Mouse (Mus musculus) megakaryocyte, embryonic 14.5 days (primary cell): ENCODE measurements around the gene Asb16. TPM values are rescaled to one million over a fixed set of nuclear protein-coding genes. Genes with fewer than 3 reads are reported as not detected.

Source experiments
- H3K27me3 ChIP-seq: replicated peaks from 2 replicates; pipeline ENCODE3; 2012; ENCODE audit warnings: inconsistent platforms
- H3K36me3 ChIP-seq: replicated peaks from 2 replicates; pipeline ENCODE3; 2012; ENCODE audit warnings: low read length, inconsistent platforms, mixed read lengths
- H3K4me1 ChIP-seq: 2 replicates; pipeline ENCODE4 v1.6.1; 2012; ENCODE audit warnings: inconsistent platforms
- H3K4me3 ChIP-seq: replicated peaks from 2 replicates; pipeline ENCODE3; 2012; ENCODE audit warnings: moderate library complexity, mild to moderate bottlenecking, inconsistent platforms
- H3K9me3 ChIP-seq: 2 replicates; pipeline ENCODE4 v1.6.1; 2012; ENCODE audit warnings: inconsistent platforms
- FLI1 ChIP-seq: IDR thresholded peaks from 2 replicates; pipeline ENCODE4 v1.6.1; 2012; ENCODE audit warnings: low read length, inconsistent platforms, mixed read lengths
- GATA1 ChIP-seq: IDR thresholded peaks from 3 replicates; pipeline ENCODE4 v1.6.1; 2012; ENCODE audit warnings: mixed read lengths, low read length, inconsistent platforms, borderline replicate concordance
- polyA plus RNA-seq: library from polyadenylated mRNA; stranded (reverse); fragments of >175 nt; gene quantifications from 2 replicates; pipeline ENCODE4 v1.2.3, GENCODE M21; 2012; ENCODE audit warnings: low replicate concordance; ENCODE audit not compliant: insufficient read depth

Gene Asb16
- polyA plus RNA-seq, 1 experiment: not detected

DNA sequence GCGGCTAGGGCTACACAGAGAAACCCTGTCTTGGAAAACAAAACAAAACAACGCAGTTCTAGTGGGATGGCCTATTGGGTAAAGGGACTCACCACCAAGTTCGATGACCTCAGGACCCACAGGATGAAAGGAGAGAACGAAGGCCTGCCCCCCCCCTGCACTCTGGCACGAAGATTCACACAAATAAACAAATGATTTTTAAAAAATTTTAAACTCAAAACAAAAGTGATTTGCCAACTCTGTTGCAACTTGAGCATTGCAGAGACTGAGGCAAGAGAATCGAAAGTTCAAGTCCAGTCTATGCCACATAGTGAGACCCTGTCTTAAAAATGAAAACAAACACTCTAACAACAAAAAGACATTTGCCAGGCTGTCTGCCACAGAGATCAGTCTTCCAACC is 27.9 kb upstream of the Asb16 start:
- no peak for TF ChIP-seq GATA1
- TF ChIP-seq FLI1: no peak
- Histone ChIP-seq H3K36me3 (no peaks in the 10 kb centered on the region), H3K4me1 (peaks cover 47% of the 10 kb centered on the region), H3K4me3 (no peak overlapping the region), H3K27me3 (peaks cover 8% of the 10 kb centered on the region), H3K9me3 (peaks cover 3% of the 10 kb centered on the region; the same call in 1 of the 2 replicates)

DNA sequence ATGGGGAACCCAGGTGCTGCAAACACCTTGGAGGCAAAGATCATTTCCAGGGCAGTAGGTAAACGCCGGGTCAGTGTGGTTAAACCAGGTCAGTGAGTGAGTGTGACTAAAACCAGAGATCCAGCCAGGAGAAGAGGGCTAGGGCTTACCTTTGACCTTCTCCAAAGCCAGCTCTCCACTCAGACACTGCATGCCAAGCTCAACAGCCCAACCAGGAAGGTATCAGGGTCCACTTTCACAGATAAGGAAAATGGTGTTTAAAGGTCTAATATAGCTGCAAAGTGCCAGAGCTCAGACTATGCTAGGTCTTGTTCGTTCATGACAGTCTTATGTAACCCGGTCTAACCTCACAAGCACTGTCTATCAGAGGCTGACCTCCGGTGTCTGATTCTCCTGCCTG is 27.3 kb upstream of the Asb16 start:
- Histone ChIP-seq H3K27me3 (peaks cover 8% of the 10 kb centered on the region), H3K36me3 (no peaks in the 10 kb centered on the region), H3K9me3 (peaks cover 3% of the 10 kb centered on the region; the same call in 1 of the 2 replicates)

DNA sequence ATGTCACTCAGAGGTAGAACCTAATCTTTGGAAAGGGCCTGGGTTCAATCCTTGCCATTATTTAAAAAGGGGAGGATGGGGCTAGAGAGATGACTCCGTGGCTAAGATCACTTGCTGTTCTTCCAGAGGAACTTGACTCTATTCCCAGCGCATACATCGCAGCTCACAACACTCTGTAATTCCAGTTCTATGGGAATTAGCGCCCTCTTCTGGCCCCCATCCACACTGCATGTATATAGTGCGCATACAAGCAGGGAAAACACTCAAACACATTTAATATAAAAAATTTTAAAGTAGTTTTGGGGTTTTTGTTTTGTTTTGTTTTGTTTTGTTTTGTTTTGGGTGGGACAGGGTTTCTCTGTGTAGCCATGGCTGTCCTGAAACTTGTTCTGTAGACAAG is 26.7 kb upstream of the Asb16 start:
- peaks cover 8% of the 10 kb centered on the region for H3K27me3 ChIP-seq
- no peak overlapping the region for H3K4me3 ChIP-seq
- no peak for TF ChIP-seq GATA1
- TF ChIP-seq FLI1: no peak
- no peaks in the 10 kb centered on the region for H3K36me3 ChIP-seq
- H3K4me1 ChIP-seq: peaks cover 43% of the 10 kb centered on the region
- H3K9me3 ChIP-seq: peaks cover 3% of the 10 kb centered on the region; the same call in 1 of the 2 replicates

More for the DNA sequence above, 27.3 kb upstream of the Asb16 start:
- no peak for TF ChIP-seq FLI1
- peaks cover 47% of the 10 kb centered on the region for H3K4me1 ChIP-seq
- H3K4me3 ChIP-seq: no peak overlapping the region

DNA sequence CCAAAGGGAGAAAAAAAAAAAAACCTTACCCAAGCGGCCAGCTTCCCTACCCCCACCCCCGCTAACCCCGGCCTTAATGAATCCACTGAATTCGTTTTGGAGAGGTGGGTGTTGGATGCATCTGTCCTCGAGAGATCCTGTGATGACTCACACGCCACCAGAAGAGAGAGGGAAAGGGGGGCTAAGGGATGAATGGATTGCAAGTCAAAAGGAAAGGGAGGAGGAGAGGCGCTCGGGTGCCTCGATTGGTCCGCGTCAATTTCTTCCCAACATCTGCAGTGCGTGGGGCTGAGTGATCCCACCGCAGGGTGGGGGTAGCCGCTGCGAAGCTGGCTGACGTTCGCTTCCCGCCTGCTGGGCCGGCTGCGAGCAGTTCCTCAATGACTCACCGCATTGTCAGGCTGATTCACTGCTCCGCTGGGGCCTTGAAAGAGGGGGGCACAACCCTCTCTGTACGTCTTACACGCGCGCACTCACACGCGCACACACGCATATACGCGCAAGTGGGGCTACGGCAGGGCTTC is 23.6 kb upstream of the Asb16 start:
- H3K27me3 ChIP-seq: no peaks in the 10 kb centered on the region
- no peak for TF ChIP-seq GATA1
- TF ChIP-seq FLI1: no peak
- H3K4me1 ChIP-seq: peaks cover 54% of the 10 kb centered on the region
- peaks cover 3% of the 10 kb centered on the region; the same call in 1 of the 2 replicates for H3K9me3 ChIP-seq
- peak overlapping the region; percentile 92 for H3K4me3 ChIP-seq
- H3K36me3 ChIP-seq: no peaks in the 10 kb centered on the region

DNA sequence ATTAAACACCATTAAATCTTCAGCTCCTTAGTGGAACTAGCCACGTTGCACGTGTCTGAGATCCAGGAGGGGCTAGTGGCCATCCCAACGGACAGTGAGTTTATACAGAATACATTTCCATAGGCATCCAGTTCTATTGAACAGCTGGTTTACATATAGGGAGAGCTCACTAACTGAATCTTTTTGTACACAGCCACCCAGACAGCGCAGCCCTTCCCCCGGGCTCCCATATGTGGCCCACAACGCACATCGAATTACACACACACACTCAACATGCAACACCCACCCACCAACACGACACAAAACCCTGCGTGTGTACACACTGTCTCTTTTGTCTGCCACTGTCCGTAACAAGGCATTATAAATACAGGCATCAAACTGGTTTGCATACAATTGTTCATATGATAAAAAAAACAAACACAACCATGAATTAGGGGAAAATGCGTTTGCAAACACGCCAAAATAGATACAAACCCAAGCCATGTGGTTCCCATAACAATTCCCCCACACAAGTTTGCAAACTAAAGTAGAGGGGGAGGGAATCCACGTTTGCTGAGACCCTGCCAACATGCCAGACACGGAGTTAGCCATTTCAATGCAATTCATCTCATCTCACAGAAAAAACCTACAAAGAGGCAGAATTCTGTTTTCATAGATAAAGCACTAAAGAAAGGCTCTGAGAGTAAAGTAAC is 22.8 kb upstream of the Asb16 start:
- Histone ChIP-seq H3K36me3 (peaks cover 3% of the 10 kb centered on the region), H3K4me1 (peaks cover 54% of the 10 kb centered on the region), H3K27me3 (no peaks in the 10 kb centered on the region), H3K4me3 (peak overlapping the region; percentile 92), H3K9me3 (peaks cover 3% of the 10 kb centered on the region; the same call in 1 of the 2 replicates)
- no peak for TF ChIP-seq FLI1
- TF ChIP-seq GATA1: no peak

DNA sequence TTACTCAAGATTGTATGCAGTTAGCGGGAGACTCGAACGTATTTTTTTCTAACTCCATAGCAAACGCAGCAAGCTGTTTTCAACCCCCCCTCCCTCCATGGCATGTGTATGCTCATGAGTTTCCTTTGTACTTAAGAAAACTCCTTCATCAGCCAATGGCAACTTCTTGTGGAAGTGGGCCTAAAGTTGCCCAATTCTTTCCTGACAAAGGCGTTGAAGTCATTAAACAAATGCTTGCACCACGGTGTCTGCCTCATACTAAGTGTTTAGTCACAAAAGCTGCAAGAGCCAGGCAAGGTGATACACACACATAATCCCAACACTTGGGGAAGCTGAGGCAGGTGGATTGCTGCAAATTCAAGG is 22.3 kb upstream of the Asb16 start:
- Histone ChIP-seq H3K9me3 (peaks cover 3% of the 10 kb centered on the region; the same call in 1 of the 2 replicates), H3K4me1 (peaks cover 51% of the 10 kb centered on the region), H3K36me3 (peaks cover 8% of the 10 kb centered on the region), H3K27me3 (no peaks in the 10 kb centered on the region), H3K4me3 (no peak overlapping the region)
- TF ChIP-seq FLI1 (no peak), GATA1 (no peak)

DNA sequence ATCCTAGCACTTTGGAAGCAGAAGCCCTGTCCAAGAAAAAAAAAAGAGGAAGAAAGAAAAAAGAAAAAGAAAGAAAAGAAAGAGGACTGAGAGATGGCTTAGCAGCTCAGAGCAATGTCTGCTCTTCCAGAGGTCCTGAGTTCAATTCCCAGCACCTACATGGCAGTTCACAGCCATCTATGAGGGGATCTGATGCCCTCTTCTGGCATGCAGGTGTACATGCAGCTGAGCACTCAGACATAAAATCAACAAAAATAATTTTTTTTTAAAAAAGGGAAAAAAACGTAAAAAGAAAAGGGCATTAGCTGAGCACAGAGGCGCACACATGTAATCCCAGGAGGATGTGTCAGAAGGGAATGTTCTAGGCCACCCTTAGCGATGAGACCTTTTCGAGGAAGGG is 21.7 kb upstream of the Asb16 start:
- TF ChIP-seq GATA1: no peak
- TF ChIP-seq FLI1: no peak
- no peak overlapping the region for H3K4me3 ChIP-seq
- H3K36me3 ChIP-seq: peaks cover 14% of the 10 kb centered on the region

DNA sequence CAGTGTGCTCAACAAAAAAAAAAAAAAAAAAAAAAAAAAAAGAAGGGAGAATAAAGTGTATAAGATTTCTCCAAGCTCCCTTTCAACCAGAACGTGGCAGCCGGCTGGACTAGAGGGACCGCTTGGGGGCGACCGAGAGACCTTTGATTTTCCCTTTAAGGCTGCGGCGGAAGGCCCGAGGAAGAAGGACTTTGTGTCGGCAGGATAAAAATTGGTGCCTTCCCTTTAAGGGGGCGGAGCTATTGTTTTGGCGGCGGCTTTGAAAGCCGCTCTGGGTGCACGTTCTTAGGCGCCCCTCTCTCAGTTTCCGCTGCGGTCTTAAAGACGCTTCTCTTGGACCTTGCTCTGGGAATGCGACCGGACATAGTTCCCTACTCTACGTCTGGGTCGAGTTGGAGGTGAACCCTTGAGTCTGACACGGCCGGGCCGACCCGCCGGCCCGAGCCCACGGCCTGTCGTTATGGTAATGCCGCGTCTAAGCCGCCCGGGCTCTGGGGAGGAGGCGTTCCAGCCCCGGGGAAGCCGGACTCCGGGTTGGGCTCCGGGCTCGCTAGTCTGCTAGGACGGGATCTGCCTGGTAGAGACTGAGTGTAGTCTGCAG is 19.8 kb upstream of the Asb16 start, which contains the start of gene BC030867:
TSS of gene BC030867 (plus strand) at position 253 of the 601 bp plus-strand sequence.
- Histone ChIP-seq H3K4me3 (peak within 1 kb of the TSS; percentile 95), H3K4me1 (peaks cover 49% of the 10 kb centered on the region), H3K36me3 (peaks cover 30% of the 10 kb centered on the region), H3K9me3 (no peaks in the 10 kb centered on the region; the same call in 1 of the 2 replicates), H3K27me3 (no peaks in the 10 kb centered on the region)
- TF ChIP-seq GATA1 (no peak), FLI1 (peak; percentile 38; the same call in 1 of the 2 replicates)

More for the DNA sequence above, 21.7 kb upstream of the Asb16 start:
- Histone ChIP-seq H3K9me3 (peaks cover under 1% of the 10 kb centered on the region; the same call in 1 of the 2 replicates), H3K4me1 (peaks cover 49% of the 10 kb centered on the region), H3K27me3 (no peaks in the 10 kb centered on the region)

DNA sequence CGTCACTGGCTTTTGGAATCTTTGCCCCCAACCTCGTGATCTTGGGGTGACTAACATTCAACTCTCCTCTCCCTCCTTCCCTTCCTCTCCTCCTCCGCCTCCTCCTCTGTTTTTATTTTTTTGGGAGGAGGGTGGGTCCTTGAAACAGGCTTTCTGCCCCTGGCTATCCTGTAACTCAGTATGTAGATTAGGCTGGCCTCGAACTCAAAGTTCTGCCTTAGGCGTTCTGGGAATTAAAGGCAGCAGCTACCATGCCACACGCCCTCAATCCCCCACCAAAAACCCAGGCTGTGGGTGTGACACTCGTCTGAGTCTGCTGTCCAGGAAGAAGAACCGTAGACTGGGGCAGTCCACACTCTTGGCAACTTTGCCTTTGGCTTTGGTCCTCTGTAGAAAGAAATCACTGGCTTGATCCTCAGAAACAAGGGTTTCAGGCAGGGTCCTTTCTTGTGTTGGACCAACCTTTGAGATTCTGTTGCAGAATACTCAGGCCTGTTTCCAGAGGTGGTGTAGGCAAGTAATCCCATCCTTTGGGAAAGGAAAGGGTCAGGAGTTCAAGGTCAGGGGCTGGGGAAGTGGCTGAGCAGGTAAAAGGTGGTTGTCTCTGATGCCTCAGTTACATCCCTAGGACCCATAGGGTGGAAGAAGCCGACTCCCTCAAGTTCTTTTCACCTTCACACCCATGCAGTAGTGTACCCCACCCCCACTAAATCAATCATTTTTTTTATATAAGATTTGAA is 19.0 kb upstream of the Asb16 start:
- TF ChIP-seq FLI1 (no peak), GATA1 (no peak)
- Histone ChIP-seq H3K36me3 (peaks cover 38% of the 10 kb centered on the region), H3K4me3 (peak overlapping the region; percentile 95), H3K9me3 (no peaks in the 10 kb centered on the region; the same call in 1 of the 2 replicates), H3K4me1 (peaks cover 44% of the 10 kb centered on the region), H3K27me3 (no peaks in the 10 kb centered on the region)
